Mouse (Mus musculus): ENCODE measurements around the gene Tyrobp. TPM values are rescaled to one million over a fixed set of nuclear protein-coding genes. Genes with fewer than 3 reads are reported as not detected.
A peak's percentile ranks its signal among the peaks of the same experiment; 100 is the strongest.

Gene Tyrobp
- 94.7 and 118 TPM in 2 replicates for total RNA-seq (2017)

- peak; percentile 39 for ATAC-seq (replicated peaks; ENCODE audit: low read depth, poor library complexity, severe bottlenecking)
Observed at GRCm38 (mm10) chr7:30413596-30413995, at the start of gene Tyrobp. Gene Tyrobp, plus strand, starts transcription at chr7:30413760.

- no peak for ATAC-seq (replicated peaks; ENCODE audit: low read depth, poor library complexity, severe bottlenecking)
Observed at GRCm38 (mm10) chr7:30367466-30367865, 46.1 kb upstream of the Tyrobp start.

DNA sequence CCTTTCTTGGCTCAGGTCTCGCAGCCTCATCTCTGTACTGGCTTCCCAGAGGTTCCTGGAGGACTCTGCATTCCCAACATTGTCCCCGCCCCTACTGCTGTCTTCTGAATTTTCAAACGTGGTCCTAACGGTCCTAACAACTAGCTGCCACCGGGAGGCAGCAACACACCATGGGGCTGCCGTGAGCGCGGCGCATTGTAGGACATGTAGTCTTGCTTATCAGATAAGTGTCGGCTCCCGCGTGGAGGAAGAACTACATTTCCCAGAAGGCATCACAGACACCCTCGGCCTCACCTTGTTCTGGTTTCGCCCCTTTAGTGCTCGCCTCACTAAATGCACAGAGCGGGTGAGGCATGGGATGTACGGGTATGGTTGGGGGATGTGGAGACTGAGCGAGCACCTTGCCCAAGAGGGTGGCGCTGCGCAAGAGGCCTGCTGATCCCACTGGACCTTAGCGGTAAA is 40.0 kb upstream of the Tyrobp start:
- ATAC-seq (replicated peaks; ENCODE audit: low read depth, poor library complexity, severe bottlenecking): peak; percentile 100

DNA sequence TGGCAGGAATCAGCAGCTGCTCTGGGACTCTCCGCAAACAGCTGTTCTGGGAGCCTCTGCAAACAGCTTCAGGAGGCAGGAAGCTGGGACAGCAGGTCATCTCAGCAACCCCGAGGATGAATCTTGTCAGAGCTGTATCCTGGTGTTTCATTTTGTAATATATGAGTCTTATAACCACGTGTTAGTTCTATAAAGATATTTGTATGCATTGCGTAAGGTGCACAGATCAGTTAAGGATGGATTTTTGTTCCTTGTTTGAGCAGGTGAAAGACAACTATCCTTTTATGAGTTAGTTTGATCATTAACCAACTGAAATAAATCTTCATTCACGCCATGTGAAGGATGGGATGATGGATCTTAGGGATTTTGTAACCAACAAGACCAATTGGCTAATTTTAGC is 33.5 kb upstream of the Tyrobp start:
- no peak for ATAC-seq (replicated peaks; ENCODE audit: low read depth, poor library complexity, severe bottlenecking)

DNA sequence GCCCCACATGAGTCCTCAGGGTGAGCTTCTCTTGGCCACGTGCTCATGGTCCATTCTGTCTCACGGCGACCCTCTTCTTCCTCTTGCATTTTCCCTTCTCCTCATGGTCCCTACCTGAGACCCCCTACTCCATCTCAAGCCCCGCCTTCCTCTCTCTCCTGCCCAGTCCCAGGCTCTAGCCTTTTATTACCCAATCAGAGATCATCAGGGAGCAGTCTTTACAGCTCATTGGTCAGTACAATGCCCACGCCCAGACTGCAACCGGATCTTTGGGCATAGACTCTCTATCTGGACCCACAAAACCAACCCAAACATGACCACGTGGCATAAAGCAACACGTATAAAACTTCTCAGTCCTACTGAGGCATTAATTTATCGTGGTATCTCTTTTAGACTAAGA is 29.5 kb upstream of the Tyrobp start:
- ATAC-seq (replicated peaks; ENCODE audit: low read depth, poor library complexity, severe bottlenecking): no peak

GRCm38 (mm10) chr7:30392746-30393520 is 20.6 kb upstream of the Tyrobp start:
- ATAC-seq (replicated peaks; ENCODE audit: low read depth, poor library complexity, severe bottlenecking): 0 out of 2 replicates have a peak, but pooled peaks have one; percentile 3

GRCm38 (mm10) chr7:30393631-30394030 is 19.9 kb upstream of the Tyrobp start:
- no peak for ATAC-seq (replicated peaks; ENCODE audit: low read depth, poor library complexity, severe bottlenecking)

DNA sequence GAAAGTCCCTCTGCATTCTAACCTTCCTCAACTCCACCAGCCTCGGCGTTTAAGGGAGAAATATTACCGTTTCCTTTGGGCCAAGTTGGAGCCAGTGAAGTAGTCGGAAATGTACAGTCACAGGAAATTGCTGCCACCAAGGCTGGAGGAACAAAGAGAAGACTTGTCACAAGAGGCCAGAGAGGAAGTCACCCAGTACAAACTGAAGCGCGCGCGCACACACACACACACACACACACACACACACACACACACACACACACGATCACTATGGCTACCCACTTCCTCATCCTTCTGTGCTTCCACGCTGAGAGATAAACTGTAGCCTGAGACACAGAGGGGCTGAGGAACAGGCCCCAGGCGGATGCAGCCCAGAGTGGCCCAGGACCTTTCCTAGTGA is 19.2 kb upstream of the Tyrobp start:
- ATAC-seq (replicated peaks; ENCODE audit: low read depth, poor library complexity, severe bottlenecking): peak; percentile 94

DNA sequence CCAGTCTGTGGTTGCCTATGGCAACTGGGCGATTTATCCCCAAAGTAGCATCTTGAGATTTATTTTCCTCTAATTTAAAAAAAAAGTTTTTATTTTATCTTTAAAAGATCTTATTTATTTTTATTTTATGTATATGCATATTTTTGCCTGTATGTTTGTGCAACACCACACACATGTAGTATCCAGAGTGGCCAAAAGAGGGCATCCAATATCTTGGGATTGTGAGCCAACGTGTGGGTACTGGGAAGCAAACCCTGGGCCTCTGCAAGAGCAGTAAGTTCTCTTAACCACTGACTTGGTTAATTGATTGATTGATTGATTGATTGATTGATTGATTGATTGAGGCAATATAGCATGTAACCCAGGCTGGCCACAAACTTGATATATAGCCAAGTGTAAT is 18.7 kb upstream of the Tyrobp start:
- ATAC-seq (replicated peaks; ENCODE audit: low read depth, poor library complexity, severe bottlenecking): peak; percentile 45; the same call in 1 of the 2 replicates

DNA sequence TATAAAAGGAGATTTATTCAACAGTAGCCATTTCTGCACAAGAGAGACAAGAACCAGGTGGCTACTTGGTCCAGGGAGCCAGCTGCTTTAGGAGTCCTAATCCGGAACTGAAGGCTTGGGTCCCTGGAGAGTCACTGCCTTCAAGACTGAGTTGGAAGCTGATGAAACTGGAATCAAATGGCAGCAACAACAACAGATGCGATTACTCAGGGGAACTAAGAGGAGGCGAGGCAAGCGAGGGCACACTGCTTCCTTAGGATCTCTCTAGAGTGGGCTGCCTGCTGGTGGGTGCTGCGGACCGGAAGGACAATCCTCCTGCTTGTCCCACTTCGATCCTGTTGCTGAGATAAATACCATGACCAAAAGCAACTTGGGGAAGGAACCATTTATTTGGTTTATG is 13.9 kb upstream of the Tyrobp start:
- ATAC-seq (replicated peaks; ENCODE audit: low read depth, poor library complexity, severe bottlenecking): no peak

DNA sequence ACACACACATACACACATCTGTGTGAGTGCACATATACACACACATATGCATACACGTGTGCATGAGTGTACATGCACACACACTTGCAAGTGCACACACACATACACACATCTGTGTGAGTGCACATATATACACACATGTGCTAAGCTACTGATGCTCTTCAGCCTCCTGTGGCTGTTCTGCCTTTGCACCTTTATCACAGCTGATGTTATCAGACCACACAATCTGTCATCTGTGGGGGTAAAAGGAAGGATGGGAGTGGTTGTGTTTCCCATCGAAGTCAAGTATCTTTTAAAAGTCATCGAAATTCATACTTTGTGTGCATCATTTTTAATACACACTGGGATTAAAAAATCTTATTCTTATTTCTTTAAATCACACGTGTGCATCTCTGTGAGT is 11.2 kb upstream of the Tyrobp start:
- ATAC-seq (replicated peaks; ENCODE audit: low read depth, poor library complexity, severe bottlenecking): no peak

- no peak for ATAC-seq (replicated peaks; ENCODE audit: low read depth, poor library complexity, severe bottlenecking)
Observed at GRCm38 (mm10) chr7:30408639-30409038, 4.9 kb upstream of the Tyrobp start.

GRCm38 (mm10) chr7:30409789-30410188 is 3.8 kb upstream of the Tyrobp start:
- ATAC-seq (replicated peaks; ENCODE audit: low read depth, poor library complexity, severe bottlenecking): no peak

DNA sequence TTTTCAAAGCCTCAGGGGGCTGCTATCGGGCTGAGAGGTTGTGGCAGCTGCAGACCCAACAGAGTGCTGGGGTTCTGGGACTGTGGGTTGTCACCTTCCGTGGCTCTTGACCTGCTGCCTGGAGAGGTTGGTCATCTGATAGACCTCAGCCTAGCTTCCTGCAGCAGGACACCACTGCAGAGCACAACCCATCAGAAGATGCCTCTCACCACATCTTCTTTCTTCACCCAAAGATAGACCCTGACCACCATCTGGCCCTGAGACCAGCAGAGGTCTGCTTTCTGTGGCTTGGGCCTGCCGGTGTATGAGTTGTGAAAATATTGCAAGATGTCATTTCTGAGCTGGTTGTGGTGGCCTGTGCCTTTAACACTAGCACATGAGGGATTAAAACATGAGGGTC is 2.5 kb upstream of the Tyrobp start:
- ATAC-seq (replicated peaks; ENCODE audit: low read depth, poor library complexity, severe bottlenecking): peak; percentile 27; the same call in 1 of the 2 replicates

DNA sequence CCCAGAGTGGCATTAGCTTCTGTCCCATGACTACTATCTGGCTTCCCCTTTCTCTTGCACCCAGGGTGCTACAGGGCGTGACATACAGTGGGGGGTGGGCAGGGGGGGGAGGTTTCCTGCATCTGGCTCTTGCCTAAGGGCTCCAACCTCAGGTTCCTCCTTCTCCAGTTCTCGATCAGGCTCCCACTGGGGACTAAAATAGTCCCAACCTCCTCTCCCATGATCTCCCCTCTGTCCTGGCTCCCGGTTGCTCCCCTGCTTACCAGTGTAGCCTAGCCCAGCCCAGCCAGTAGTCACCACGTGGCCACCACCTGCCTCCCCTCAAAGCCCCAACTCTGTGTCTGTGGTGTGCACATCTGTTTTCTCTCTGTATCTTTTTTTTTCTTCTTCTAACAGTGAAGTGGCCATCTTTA is 819 bp upstream of the Tyrobp start:
- ATAC-seq (replicated peaks; ENCODE audit: low read depth, poor library complexity, severe bottlenecking): peak; percentile 71

DNA sequence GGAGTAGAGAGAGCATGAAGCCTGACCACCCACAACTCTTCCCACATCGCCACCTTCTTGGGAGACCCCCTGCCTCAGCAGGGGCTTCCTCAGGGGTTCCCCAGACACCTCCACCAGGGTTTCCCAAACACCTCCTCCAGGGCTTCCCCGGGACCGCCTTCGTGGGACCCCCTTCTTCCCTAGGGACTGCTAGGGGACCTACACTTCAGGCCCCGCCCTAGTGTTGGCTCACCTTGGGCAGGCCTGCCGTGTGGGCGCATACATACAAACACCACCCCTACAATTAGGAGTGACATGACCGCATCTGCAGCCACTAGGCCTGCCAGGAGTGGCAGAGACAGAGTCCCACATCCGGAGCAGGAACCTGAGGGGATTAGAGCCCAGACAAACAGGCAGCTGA is 4.3 kb downstream of the Tyrobp start:
- ATAC-seq (replicated peaks; ENCODE audit: low read depth, poor library complexity, severe bottlenecking): peak; percentile 31

DNA sequence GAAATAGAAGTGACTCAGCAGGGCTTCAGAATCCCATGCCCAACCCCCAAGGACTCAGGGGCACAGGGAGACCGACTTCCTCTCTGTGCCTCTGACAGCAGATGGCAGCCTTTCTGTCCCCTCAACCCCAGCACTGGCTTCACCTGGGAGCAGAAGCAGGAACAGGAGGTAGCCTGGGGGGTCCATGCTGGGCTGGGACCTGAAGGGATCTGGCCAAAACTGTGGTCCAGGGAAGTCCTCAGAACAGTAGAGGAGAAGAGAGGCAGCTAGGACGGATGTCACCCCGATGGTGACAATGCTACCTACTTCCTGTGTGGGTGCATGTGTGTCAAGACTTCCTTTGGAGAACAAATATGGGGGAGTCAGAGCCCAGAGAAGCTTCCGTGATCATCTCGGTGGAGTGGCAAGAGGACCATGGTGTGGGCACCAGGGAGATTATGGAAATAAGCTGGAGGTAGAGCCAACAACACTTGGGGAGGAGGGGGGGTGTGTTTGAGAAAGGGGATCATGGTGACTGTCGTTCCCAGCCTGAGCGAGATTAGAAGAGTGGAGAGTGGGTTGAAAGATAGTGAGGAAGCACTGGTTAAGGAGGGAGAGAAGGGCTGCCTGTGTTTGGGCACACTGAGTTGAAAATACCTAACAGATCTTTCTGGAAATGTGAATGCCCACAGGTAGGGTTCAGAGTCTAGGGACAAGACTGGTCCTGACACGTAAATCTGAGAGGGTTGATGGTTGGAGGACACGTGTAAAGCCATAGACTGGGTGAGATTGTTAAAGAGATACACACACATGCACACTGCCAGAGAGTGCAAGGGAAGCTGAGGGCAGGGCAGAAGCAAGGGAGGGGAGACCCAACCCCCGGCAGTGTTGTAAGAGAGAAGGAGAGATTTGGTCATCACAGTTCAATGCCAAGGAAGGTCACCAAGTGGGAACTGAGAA is 6.3 kb downstream of the Tyrobp start, which contains the start of gene Hcst:
Gene Hcst, minus strand, starts transcription at position 294 of the 939 bp plus-strand sequence.
- ATAC-seq (replicated peaks; ENCODE audit: low read depth, poor library complexity, severe bottlenecking): peak; percentile 39

DNA sequence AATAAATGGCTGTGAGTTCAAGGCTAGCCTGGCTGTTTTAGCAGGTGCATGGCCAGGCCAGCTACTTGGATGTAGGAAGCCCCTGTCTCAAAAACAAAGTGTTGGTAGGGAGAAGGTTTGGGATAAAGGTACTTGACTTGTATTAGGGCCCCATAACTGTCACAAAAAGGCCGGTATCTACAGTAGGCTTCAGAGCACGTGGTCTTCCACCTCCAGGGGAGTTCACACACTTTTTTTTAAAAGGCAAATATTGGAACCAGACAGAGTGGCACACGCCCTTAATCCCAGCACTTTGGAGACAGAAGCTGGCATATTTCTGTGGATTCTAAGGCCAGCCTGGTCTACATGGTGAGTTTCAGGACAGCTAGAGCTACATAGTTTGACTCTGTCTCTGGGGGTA is 7.1 kb downstream of the Tyrobp start:
- ATAC-seq (replicated peaks; ENCODE audit: low read depth, poor library complexity, severe bottlenecking): no peak

GRCm38 (mm10) chr7:30421175-30421889 is 7.8 kb downstream of the Tyrobp start, which contains the start of gene Nfkbid:
Gene Nfkbid, plus strand, starts transcription at chr7:30421732.
- peak; percentile 34 for ATAC-seq (replicated peaks; ENCODE audit: low read depth, poor library complexity, severe bottlenecking)

DNA sequence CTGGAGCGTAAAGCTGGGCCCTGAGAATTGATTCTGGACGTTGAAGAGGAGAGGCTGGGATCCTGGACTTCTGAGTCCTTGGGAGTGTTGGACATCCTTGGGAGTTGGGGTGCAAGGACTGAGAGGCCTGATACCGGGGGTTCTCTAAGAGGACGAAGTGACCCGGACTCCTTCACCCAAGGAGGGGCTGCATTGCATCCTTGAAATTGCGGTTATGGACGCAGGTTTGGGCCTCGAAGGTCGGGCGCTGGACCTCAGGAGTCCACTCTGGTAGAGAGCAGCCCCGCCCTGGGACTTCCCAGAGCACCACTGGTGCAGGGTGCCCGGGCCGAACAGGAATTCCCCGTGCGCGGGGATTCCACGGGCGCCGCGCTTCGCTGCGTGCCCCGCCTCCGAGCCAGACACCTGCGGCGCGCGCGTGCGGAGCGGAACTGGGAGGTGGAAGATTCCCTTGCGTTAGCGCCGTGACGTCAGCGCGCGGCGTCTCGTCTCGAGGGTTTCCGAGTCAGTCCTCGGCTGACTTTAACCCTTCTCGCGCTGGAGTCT is 8.4 kb downstream of the Tyrobp start:
- ATAC-seq (replicated peaks; ENCODE audit: low read depth, poor library complexity, severe bottlenecking): peak; percentile 30

Measured in common myeloid progenitor, adult 5-6 weeks (primary cell).